Mouse (Mus musculus): ENCODE results near the gene Zscan2. TPM values are rescaled to one million over a fixed set of nuclear protein-coding genes. Genes with fewer than 3 reads are reported as not detected.
"Not testable (repeated sequence)": the region's sequence is repeated elsewhere in the genome, so short reads cannot be mapped to it uniquely, and the experiment has no call there.

The Zscan2 gene
- total RNA-seq (2021), result 10 to 100 TPM; 13.4 to 15.2 TPM

DNA sequence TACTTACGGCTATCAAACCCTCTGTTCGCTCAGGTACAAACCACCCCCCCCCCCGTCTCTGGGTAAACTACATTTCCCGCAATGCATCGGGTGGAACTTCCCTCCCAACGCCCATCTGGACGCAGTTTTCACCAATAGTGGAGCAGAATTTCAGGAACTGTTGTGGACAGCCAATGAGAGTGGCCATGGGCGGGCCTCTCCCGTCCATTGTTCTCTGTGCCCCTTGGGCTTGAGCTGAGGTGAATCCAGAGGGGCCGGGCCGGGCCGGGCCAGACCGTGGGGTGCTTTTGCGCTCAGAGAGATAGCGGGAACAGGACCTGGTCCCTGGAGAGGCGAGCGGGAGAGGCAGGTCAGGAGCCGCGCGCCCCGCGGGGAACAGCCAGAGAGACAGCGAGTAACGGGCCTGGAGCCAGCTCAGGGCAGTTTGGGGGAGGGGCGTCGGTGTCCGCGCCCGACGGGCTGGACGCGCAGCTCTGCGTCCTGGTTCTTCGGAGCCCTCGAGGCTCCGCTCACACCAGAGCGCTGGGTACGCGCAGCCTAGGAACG lies at the start of gene Zscan2:
Zscan2 (plus strand) TSS at position 192 of the 546 bp plus-strand sequence.
- peak; percentile 89 to 90 for DNase-seq (ENCODE audit: low spot score in 2 of 2)
- intact Hi-C loops (cut with DNase I), result no loop called here

DNA sequence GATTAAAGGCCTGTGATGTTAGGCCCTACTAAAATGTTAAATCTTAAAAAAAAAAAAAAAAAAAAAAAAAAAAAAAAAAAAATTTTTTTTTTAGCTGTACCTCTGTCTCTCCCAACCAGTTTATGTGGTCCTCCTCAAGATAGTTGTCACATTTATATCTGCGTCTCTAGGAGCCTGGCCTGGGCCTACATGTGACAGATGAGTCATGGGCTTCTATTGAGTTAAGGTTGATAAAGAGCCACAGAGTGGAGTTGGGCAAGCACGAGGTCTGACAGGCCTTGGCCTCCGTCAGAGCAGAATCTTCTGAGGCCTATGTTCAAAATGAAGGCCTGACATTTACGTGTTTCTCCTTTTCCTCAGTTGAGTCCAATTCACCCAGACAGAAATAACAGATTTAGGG lies 47.3 kb upstream of the Zscan2 start:
- DNase-seq (ENCODE audit: low spot score in 2 of 2), result no peak
- intact Hi-C loops (cut with DNase I), result loop anchor here (5.0 kb wide), 1 partner anchor 34 kb away; no protein-coding TSS in a partner anchor

DNA sequence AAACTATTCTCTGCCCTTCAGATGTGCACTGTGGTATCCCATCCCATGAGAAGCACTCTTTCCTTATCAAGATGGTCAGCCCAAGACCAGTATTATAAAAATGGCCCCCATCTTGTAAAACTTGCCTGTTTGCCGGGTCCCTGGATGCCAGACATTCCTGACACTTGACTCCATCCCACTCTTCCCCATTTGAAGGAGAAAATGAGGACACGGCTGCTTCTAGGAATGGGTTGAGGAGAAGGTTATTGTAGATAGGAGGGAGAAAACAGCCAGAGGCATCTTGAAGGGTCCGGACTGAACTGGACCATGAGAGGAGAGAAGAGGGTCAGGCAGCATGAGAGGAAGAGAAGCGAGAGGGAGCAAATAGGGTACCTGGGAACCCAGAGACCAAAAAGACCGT lies 44.1 kb upstream of the Zscan2 start:
- intact Hi-C loops (cut with DNase I), result no loop called here
- DNase-seq (ENCODE audit: low spot score in 2 of 2), result no peak

DNA sequence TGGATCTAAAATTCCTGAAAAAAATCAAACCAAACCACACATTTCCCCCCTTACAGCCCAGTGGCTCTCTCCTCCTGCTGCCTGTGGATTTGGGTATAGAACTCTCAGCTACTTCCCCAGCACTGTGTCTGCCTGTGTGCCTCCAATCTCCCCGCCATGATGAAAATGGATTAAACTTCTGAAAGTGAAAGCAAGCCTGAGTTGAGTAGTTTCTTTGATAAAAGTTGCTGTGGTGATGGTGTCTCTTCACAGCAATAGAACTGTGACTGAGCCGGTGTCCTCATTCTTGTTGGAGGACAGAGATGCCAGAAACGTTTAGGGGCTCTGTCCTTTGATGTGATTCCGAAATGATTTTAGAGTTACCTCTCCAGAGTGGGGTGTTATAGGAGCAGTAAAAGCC lies 39.9 kb upstream of the Zscan2 start:
- no peak for DNase-seq (ENCODE audit: low spot score in 2 of 2)
- intact Hi-C loops (cut with DNase I), result no loop called here

DNA sequence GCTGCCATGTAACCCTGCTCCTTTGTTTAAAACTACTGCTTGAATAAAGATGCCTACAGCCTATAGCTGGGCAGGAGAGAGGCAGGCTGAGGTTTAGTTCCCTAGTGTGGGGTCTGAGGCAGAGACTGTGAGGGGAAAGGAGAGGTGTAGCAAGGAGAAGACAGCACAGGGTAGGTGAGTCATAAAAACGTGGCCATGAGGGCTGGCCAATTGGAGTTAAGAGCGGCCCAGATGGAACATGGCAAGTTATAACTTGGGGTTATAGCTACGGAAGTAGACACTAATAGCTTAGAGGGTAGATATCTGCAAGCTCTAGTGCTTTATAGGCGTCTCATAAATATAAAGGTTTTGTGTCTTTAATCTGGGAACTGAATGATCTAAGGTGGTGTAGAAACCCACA lies 37.5 kb upstream of the Zscan2 start:
- intact Hi-C loops (cut with DNase I), result no loop called here
- DNase-seq (ENCODE audit: low spot score in 2 of 2), result no peak

DNA sequence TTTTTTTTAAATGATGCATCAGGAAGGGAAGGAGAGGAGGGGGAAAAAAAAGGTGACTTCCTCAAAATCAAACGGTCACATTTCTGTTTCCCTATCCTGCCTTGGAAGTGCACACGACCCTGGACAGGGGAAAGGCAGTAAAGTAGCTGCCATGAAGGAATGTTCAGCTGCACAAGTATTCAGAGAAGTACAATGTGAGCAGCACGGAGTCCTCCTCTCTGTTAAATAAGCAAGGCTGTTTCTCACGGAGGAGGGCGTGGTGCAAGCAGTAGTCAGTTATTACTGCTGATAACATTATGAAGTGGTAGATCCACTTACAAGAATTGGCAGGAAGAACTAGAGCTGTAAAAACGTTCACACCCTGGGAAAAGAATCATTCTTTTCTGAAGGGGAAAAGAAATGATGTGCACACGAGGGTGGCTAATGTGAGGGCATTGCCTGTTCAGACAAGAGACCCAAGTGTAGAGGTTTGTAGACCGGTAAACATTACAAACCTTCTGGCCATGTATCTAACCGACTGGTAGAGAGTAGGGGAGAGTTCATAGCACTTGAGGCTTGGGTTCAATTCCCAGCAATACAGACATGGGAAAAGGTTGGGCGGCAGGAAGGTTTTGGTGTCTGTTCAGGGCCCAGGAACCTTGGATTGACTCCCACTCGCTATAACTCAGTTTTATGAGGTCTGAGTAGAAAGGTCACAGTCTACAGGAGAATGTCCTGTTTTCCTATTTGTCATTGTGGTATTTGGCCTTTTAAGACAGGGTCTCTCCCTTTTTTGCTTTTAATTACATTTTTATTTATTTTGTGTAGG lies 36.6 kb upstream of the Zscan2 start:
- intact Hi-C loops (cut with DNase I), result no loop called here
- no peak for DNase-seq (ENCODE audit: low spot score in 2 of 2)

DNA sequence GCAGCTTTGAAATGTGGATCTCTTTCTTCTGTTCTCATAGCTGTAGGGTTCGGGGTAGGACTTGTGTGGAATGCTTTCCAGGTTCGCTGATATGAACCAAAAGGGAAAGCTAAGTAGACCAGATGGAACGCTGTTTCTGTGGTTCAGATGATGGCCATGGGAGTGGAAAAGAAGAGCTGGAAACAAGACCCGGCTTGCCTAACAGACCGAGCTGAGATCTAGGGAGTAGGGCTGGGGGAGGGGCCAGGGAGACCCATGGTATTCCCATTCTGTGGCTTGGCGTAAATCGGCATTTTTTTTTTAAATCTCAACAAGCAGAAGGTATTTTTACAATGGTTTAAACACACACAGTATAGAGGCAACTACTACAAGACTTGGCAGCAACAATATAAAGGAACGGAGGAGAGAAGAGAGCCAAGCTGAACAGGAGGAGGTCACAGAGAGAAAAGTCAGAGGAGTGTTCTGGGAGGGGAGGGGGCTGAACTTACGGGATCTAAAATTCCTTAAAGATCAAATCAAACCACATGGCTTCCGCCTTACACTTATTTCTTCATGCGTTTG lies 34.8 kb upstream of the Zscan2 start, which contains the start of gene Iqgap1:
Iqgap1 (minus strand) TSS at position 132 of the 561 bp plus-strand sequence.
- intact Hi-C loops (cut with DNase I), result no loop called here
- DNase-seq (ENCODE audit: low spot score in 2 of 2), result no peak

DNA sequence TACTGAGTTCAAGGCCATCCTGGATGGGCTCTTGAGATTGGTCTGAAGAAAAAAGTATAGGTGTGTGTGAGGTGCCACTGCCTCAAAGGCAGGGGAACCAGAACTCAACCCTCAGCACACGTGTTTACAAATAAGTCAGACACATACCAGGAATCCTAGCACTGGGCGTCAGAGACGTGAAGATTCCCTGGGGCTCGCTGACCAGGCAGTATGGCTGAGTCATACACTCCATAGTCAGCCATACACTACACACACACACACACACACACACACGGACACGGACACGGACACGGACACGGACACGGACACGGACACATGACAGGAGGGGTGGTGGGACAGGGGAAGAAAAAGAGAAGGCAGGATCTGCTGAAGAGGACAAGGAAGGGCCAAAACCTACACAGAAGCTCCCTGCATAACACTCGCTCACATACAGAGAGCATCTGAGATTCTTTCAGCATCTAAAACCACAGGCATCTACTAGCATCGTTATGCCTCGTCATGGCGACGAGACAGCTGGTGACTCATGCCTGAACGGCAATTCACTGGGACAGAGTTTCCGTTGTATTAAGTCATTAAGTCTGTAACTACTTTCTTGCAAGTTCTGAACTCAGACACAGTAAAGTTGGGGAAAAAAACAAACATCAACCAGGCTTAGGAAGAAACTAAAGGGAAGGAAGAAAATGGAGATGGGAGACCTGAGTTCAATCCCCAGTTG lies 32.4 kb upstream of the Zscan2 start:
- DNase-seq (ENCODE audit: low spot score in 2 of 2), result no peak
- intact Hi-C loops (cut with DNase I), result no loop called here

DNA sequence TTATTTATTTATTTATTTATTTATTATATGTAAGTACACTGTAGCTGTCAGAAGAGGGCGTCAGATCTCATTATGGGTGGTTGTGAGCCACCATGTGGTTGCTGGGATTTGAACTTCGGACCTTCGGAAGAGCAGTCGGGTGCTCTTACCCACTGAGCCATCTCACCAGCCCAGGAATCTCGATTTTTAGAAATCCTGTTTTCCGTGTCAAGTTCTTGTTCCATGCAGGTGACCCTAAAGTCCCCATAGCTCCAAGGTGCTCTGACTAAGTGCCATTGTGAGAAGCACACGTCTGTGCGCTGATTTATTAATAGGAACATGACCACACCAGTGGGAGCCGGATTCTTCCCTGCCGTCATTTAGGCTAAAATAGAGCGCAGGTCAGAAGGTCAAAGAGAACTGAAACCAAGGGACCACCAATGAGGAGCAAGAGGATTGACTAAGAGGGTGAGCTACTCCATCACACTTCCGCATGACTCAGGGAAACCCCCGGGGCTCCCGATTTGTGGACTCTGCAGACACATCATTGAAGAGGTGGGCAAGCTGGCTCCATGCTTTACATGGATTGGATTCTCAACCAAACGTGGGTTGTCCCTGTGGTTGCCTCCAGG lies 30.4 kb upstream of the Zscan2 start:
- DNase-seq (ENCODE audit: low spot score in 2 of 2), result no peak

DNA sequence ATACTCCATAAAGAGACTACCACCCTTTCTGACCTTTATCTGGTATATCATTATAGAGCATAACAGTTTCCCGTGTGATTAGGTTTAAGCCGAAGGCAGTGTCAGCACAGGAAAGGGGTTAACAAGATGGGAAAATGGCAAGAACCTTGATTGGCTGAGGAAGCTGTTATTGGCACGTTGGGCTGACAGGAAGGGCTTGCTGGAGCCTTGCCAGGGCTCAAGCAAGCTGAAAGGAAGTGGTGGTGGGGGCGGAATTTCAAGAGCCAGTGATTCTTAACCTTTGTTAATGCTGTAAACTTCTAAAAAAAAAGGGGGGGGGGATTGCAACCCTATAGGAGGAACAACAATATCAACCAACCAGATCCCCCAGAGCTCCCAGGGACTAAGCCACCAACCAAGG lies 28.5 kb upstream of the Zscan2 start:
- intact Hi-C loops (cut with DNase I), result no loop called here
- no peak for DNase-seq (ENCODE audit: low spot score in 2 of 2)

More for the DNA sequence above, 30.4 kb upstream of the Zscan2 start:
- intact Hi-C loops (cut with DNase I), result no loop called here

DNA sequence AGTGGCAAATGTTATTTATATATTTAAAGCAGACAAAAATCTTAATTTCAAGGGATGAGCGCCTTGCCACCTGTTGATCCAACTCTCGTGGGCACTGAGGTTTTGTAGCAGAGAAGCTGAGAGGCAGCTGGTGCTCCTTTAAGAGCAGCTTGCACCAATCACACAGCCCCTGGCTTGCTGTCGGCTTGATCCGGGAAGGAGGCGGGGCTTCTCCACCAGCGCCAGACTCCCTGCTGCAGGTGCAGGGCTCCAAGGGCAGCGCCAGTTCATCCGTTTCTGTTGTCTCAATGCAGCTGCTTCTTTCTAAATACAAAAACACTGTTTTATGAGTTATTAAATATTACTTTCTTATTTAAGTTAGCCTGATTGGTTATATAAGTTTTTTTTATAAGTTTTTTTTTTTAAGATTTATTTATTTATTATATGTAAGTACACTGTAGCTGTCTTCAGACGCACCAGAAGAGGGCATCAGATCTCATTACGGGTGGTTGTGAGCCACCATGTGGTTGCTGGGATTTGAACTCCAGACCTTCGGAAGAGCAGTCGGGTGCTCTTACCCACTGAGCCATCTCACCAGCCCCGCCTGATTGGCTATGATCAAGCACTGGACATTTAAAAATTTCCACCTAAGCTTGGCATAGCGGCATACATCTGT lies 27.6 kb upstream of the Zscan2 start:
- DNase-seq (ENCODE audit: low spot score in 2 of 2); intact Hi-C loops (cut with DNase I): not testable (repeated sequence)

DNA sequence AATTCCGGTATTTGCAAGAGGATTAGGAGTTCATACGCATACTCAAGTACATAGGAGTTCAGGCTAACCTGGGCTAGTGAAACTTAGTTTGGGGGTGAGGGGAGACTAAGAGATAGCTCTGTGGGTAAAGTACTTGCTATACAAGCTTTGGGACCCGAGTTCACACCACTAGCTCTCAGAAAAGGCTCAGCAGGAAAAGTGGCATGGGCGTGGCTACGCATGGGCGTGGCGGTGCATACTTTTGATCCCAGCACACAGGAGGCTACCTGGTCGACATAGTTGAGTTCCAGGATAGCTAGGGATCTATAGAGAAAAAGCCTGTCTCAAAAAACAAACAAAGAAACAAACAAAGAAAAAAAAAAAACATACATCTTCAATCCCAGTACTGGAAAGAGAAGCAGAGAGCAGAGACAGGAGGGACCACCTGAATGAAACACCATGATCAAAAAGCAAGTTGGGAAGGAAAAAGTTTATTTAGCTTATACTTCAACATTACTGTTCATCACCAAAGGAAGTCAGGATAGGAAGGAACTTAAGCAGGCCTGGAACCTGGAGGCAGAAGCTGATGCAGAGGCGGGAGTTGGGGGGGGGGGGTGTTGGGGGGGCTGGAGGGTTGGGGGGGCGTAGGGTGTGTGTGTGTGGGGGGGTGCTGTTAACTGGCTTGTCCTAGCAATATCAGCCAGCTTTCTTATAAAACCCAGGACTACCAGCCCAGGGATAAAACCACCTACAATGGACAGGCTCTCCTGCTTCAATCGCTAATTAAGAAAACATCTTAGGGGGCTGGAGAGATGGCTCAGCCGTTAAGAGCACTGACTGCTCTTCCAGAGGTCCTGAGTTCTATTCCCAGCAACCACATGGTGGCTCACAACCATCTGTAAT lies 26.8 kb upstream of the Zscan2 start:
- DNase-seq (ENCODE audit: low spot score in 2 of 2), result no peak
- intact Hi-C loops (cut with DNase I), result no loop called here

DNA sequence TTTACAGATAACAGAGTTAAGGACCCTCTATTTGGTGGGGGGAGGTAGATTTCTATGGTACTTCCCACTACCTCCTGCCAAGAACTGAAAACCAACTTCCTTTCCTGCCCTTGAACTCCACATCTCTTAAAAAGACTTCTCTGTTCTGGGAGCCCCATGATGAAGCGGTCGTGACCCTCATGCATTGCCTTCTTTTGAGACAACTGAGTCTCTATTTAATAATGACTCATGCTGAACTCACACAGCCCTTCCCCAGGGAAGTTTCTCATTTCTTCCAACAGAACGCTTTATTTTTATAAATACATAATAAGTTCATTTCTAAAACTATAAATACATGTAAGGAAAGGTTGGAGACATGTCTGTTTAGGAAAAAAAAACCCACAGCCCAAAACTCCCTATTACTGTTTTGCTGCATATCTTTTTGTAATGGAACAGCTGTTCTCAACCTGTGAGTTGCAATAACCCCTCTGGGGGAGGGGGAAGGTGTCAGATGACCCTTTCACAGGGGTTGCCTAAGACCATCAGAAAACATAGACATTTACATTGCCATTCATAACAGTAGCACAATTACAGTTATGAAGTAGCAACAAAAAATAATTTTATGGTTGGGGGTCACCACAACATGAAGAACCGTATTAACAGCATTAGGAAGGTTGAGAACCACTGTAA lies 24.6 kb upstream of the Zscan2 start:
- DNase-seq (ENCODE audit: low spot score in 2 of 2), result no peak
- intact Hi-C loops (cut with DNase I), result no loop called here

DNA sequence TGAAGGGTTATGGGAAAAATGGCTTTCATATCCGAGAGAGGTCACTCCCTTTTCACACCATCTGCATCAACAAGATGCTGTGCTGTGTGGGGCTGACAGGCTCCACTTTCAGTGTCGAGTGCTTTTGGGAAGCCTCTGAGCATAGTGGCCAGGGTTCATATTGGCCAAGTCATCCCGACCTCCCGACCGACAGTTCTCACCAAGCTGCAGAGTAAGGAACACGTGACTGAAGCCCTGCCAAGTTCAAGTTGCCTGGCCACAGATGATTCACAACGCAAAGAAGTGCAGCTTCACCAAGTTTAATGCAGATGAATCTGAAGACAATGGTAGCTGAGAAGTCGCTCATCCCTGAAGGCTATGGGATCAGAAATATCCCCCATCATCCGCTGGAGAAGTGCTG lies 23.0 kb upstream of the Zscan2 start:
- intact Hi-C loops (cut with DNase I), result no loop called here
- no peak for DNase-seq (ENCODE audit: low spot score in 2 of 2)

DNA sequence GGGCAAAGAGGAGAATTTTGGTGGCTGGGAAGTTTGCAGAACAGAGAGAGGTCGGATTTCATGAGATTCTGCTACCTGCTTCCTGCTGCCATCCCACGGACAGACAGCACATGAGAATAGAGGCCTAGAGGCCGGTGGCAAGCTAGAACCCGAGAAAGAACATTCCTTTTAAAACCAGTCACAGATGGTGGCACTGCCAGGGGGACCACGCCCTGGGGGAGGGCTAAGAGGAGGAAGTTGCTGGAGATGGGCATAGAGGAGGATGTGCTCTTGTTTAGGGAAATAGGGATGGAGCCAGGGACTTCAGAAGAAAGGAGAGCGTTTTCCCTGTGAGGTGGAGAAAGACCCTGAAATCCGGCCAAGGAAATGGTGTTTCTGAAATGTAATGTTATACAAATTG lies 22.5 kb upstream of the Zscan2 start:
- DNase-seq (ENCODE audit: low spot score in 2 of 2), result no peak
- intact Hi-C loops (cut with DNase I), result no loop called here

DNA sequence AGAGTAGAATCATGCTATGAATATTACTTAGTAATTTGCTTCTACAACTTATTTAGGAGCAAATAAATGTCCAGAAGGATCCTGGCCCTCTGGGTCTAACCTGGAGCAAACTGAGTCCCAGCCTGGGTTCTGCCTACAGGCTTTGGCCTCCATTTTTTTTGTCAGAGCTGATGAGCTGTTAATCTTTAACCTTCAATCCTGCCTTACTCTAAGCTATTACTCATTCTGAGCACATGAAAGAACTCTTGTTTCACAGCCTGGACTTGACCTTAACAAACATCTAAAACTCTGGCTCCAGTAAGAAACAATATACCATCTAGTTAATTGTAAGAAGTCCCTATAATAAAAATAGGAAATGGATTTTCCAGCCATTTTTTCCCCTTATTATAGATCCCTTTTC lies 21.0 kb upstream of the Zscan2 start:
- intact Hi-C loops (cut with DNase I), result no loop called here
- no peak for DNase-seq (ENCODE audit: low spot score in 2 of 2)

DNA sequence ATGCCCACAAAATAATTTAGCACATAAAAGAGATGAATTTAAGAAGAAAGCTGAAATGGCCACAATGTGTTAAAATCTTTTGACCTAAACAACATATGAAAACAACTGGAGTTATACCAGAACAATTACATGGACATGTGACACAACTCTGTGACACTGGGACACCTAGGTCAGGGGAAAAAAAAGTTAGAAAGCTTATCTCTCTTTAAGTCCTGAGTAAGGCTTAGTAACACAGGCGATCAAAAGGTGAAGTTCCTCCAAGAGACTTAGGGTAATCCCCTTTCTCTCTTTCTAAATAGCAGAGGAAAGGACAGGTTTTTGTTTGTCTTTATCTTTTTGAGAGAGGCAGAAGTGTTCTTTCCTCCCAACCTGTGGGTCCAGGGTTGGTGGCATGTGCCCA lies 20.5 kb upstream of the Zscan2 start:
- no peak for DNase-seq (ENCODE audit: low spot score in 2 of 2)
- intact Hi-C loops (cut with DNase I), result no loop called here

DNA sequence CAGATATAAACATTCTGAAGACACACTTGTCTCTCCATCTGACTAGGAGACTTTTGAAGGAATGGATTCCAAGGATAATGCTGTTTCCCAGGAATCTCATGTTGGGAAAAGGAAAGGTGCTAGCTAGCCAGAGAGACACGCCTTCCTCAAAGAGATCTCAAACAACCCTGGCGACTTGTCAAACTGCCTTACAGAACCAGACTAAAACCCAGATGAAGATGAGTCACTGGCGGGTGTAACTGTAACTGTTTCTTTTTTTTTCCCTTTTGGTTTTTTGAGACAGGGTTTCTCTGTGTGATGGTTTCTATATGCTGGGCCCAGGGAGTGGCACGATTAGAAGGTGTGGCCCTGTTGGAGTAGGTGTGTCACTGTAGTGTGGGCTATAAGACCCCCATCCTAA lies 19.8 kb upstream of the Zscan2 start:
- peak in 1 of 2 experiments; percentile 28 for DNase-seq (ENCODE audit: low spot score in 2 of 2)
- intact Hi-C loops (cut with DNase I), result no loop called here

Measured in left cerebral cortex, postnatal 36 days (tissue).